ENCODE assay signal across 26 mouse cellular contexts in the genomic region with DNA sequence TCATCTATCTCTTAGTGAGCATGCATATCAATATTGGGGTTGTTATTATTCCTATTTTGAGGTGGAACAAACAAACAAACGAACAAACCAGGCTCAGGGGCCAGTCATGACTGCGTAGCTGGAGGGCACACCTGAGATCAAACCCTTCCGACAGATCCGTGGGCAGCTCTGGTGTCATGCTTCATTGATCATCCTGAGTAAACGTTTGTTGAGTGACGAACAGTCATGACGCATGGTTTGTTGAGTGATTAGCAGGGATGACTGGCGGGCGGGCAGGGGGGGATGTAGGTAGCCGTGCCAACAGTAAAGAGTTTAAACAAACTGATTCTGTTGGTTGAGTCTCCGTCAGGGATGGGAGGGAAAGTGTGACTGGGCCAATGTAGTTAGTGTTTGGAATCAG. TPM values are rescaled to one million over a fixed set of nuclear protein-coding genes. Genes with fewer than 3 reads are reported as not detected.
"Had no signal": no experiment of that assay in that cellular context is flagged by ENCODE, and none has a peak within 500 bp of the region (broad histone marks: within the 10 kb centered on the region; RNA-seq: fewer than 3 reads in every experiment).

No protein-coding gene starts in this region.

- H3K4me2 ChIP-seq: heart, embryonic 12.5 days; hindbrain, embryonic 12.5 days; hindbrain, embryonic 14.5 days; intestine, embryonic 15.5 days; limb, embryonic 12.5 days; liver, embryonic 11.5 days had no signal

- H3K9me3 ChIP-seq: heart, embryonic 10.5 days; heart, embryonic 12.5 days; hindbrain, embryonic 10.5 days; hindbrain, embryonic 12.5 days; intestine, embryonic 15.5 days; limb, embryonic 10.5 days; limb, embryonic 12.5 days had no signal

- ATAC-seq: hindbrain, embryonic 16.5 days; inflammation-experienced regulatory T-cells, adult 6 months; intestine, embryonic 15.5 days; intestine, postnatal 0 days had no signal

- H3K4me3 ChIP-seq: gastrocnemius, adult 2 months; heart, embryonic 10.5 days; heart, embryonic 12.5 days; hindbrain, embryonic 10.5 days; hindbrain, embryonic 12.5 days; intestine, embryonic 15.5 days; layer of hippocampus, adult 2 months; left cerebral cortex, adult 2 months; limb, embryonic 10.5 days; limb, embryonic 12.5 days had no signal

- H3K9ac ChIP-seq: heart, embryonic 12.5 days; hindbrain, embryonic 12.5 days; hindbrain, embryonic 14.5 days; intestine, embryonic 15.5 days; limb, embryonic 12.5 days had no signal

- H3K36me3 ChIP-seq: heart, embryonic 10.5 days; heart, embryonic 12.5 days; hindbrain, embryonic 10.5 days; hindbrain, embryonic 12.5 days; intestine, embryonic 15.5 days; limb, embryonic 10.5 days; limb, embryonic 12.5 days had no signal

- DNase-seq: gastrocnemius, adult 2 months; gastrocnemius, postnatal 10 days; gastrocnemius, postnatal 25 days; heart, adult 18-20 months; heart, postnatal 10 days; heart, postnatal 4 days; kidney, adult 18-20 months; kidney, adult 8-10 months; kidney, postnatal 10 days; kidney, postnatal 25 days; kidney, postnatal 4 days had no signal

- H3K4me1 ChIP-seq: heart, embryonic 12.5 days had no signal

- H3K27ac ChIP-seq: gastrocnemius, adult 2 months; heart, embryonic 10.5 days; hindbrain, embryonic 10.5 days; hindbrain, embryonic 12.5 days; hindbrain, embryonic 14.5 days; intestine, embryonic 15.5 days; layer of hippocampus, adult 2 months; left cerebral cortex, adult 2 months; limb, embryonic 10.5 days; limb, embryonic 12.5 days had no signal

RNA-seq across cellular contexts. Expression of gene Camk2n1, which starts 55.8 kb away (rescaled TPM):
- total RNA-seq: granulocyte monocyte progenitor cell, adult 5-6 weeks had no signal
